Mouse (Mus musculus): ENCODE results near the gene Vwa5b2. TPM values are rescaled to one million over a fixed set of nuclear protein-coding genes. Genes with fewer than 3 reads are reported as not detected.

The Vwa5b2 gene
- total and polyA plus RNA-seq, 2 experiments from 2014 or later: 32.6 to 49.9 TPM

GRCm38 (mm10) chr16:20629731-20630634 lies 40.7 kb downstream of the Vwa5b2 start, which contains the start of gene Ece2:
TSS of gene Ece2 (plus strand) at chr16:20629828.
- peak within 1 kb of the TSS; percentile 61 for H3K4me3 ChIP-seq (ENCODE audit: low read length)
- H3K9ac ChIP-seq (replicated peaks; ENCODE audit: low read length): peak within 1 kb of the TSS; percentile 74
- DNase-seq (ENCODE audit: low spot score): peak; percentile 68
- H3K27ac ChIP-seq: peak within 1 kb of the TSS; percentile 85
- 4% methylated on average over 54 of the region's 54 CpGs for WGBS
- no peaks in the 10 kb centered on the region for H3K9me3 ChIP-seq (ENCODE audit: low read length)
- no peak for TF ChIP-seq CTCF (IDR thresholded peaks at IDR 0.05; ENCODE audit: low read depth)
- no peaks in the 10 kb centered on the region for H3K27me3 ChIP-seq (ENCODE audit: insufficient read depth, low read length)
- no peaks in the 10 kb centered on the region; the same call in 1 of the 2 replicates for H3K36me3 ChIP-seq (ENCODE audit: insufficient read depth, low read length)
- H3K4me2 ChIP-seq (ENCODE audit: low read depth, low read length): peak within 1 kb of the TSS; percentile 79
- H3K4me1 ChIP-seq (ENCODE audit: insufficient read depth, low read length): peaks cover 6% of the 10 kb centered on the region; the same call in 1 of the 2 replicates
- peak; percentile 66 for ATAC-seq

GRCm38 (mm10) chr16:20637410-20637809 lies 48.1 kb downstream of the Vwa5b2 start:
- no peaks in the 10 kb centered on the region for H3K9me3 ChIP-seq (ENCODE audit: low read length)
- H3K27ac ChIP-seq: no peak overlapping the region
- DNase-seq (ENCODE audit: low spot score) (no peak), ATAC-seq (no peak)
- 84% methylated on average over 8 of the region's 8 CpGs for WGBS
- no peaks in the 10 kb centered on the region; the same call in 1 of the 2 replicates for H3K36me3 ChIP-seq (ENCODE audit: insufficient read depth, low read length)
- no peak for TF ChIP-seq CTCF (IDR thresholded peaks at IDR 0.05; ENCODE audit: low read depth)
- no peak overlapping the region for H3K9ac ChIP-seq (replicated peaks; ENCODE audit: low read length)
- no peaks in the 10 kb centered on the region for H3K4me1 ChIP-seq (ENCODE audit: insufficient read depth, low read length)
- H3K27me3 ChIP-seq (ENCODE audit: insufficient read depth, low read length): no peaks in the 10 kb centered on the region
- H3K4me3 ChIP-seq (ENCODE audit: low read length): no peak overlapping the region
- H3K4me2 ChIP-seq (ENCODE audit: low read depth, low read length): no peak overlapping the region

- no peak for TF ChIP-seq CTCF (IDR thresholded peaks at IDR 0.05; ENCODE audit: low read depth)
- Histone ChIP-seq H3K9me3 (ENCODE audit: low read length) (no peaks in the 10 kb centered on the region), H3K36me3 (ENCODE audit: insufficient read depth, low read length) (peaks cover 4% of the 10 kb centered on the region), H3K4me1 (ENCODE audit: insufficient read depth, low read length) (no peaks in the 10 kb centered on the region), H3K4me3 (ENCODE audit: low read length) (no peak overlapping the region), H3K4me2 (ENCODE audit: low read depth, low read length) (0 out of 2 replicates have a peak overlapping the region, but pooled peaks have one; percentile 11), H3K27me3 (ENCODE audit: insufficient read depth, low read length) (no peaks in the 10 kb centered on the region), H3K27ac (peak overlapping the region; percentile 51; the same call in 1 of the 2 replicates), H3K9ac (replicated peaks; ENCODE audit: low read length) (no peak overlapping the region)
- whole genome bisulfite sequencing: 30% methylated on average over 8 of the region's 8 CpGs
- ATAC-seq (peak; percentile 58; the same call in 1 of the 2 replicates), DNase-seq (ENCODE audit: low spot score) (peak; percentile 72)
Measured at GRCm38 (mm10) chr16:20638367-20638766, 49.1 kb downstream of the Vwa5b2 start.

- Histone ChIP-seq H3K27ac (no peak overlapping the region), H3K36me3 (ENCODE audit: insufficient read depth, low read length) (peaks cover 23% of the 10 kb centered on the region), H3K9ac (replicated peaks; ENCODE audit: low read length) (no peak overlapping the region), H3K4me1 (ENCODE audit: insufficient read depth, low read length) (no peaks in the 10 kb centered on the region), H3K4me3 (ENCODE audit: low read length) (no peak overlapping the region), H3K9me3 (ENCODE audit: low read length) (no peaks in the 10 kb centered on the region), H3K4me2 (ENCODE audit: low read depth, low read length) (no peak overlapping the region), H3K27me3 (ENCODE audit: insufficient read depth, low read length) (no peaks in the 10 kb centered on the region)
- WGBS: 2% methylated on average over 8 of the region's 8 CpGs
- DNase-seq (ENCODE audit: low spot score) (peak; percentile 86), ATAC-seq (peak; percentile 66)
- peak; percentile 85 for TF ChIP-seq CTCF (IDR thresholded peaks at IDR 0.05; ENCODE audit: low read depth)
Measured at GRCm38 (mm10) chr16:20642161-20642560, 52.9 kb downstream of the Vwa5b2 start.

GRCm38 (mm10) chr16:20643911-20644310 lies 54.6 kb downstream of the Vwa5b2 start:
- Histone ChIP-seq H3K27me3 (ENCODE audit: insufficient read depth, low read length) (no peaks in the 10 kb centered on the region), H3K4me3 (ENCODE audit: low read length) (no peak overlapping the region), H3K4me1 (ENCODE audit: insufficient read depth, low read length) (no peaks in the 10 kb centered on the region), H3K4me2 (ENCODE audit: low read depth, low read length) (no peak overlapping the region), H3K9me3 (ENCODE audit: low read length) (no peaks in the 10 kb centered on the region), H3K27ac (no peak overlapping the region), H3K9ac (replicated peaks; ENCODE audit: low read length) (no peak overlapping the region), H3K36me3 (ENCODE audit: insufficient read depth, low read length) (peaks cover 23% of the 10 kb centered on the region)
- DNase-seq (ENCODE audit: low spot score): no peak
- WGBS: 89% methylated on average over 7 of the region's 7 CpGs
- no peak for TF ChIP-seq CTCF (IDR thresholded peaks at IDR 0.05; ENCODE audit: low read depth)
- no peak for ATAC-seq

GRCm38 (mm10) chr16:20651076-20651946 lies 62.0 kb downstream of the Vwa5b2 start, which contains the start of gene Psmd2:
TSS of gene Psmd2 (plus strand) at chr16:20651652.
- Histone ChIP-seq H3K4me1 (ENCODE audit: insufficient read depth, low read length) (0 out of 2 replicates have a peak, but pooled peaks cover 3% of the 10 kb centered on the region), H3K36me3 (ENCODE audit: insufficient read depth, low read length) (peaks cover 7% of the 10 kb centered on the region), H3K27me3 (ENCODE audit: insufficient read depth, low read length) (no peaks in the 10 kb centered on the region), H3K27ac (peak within 1 kb of the TSS; percentile 81; the same call in 1 of the 2 replicates), H3K4me2 (ENCODE audit: low read depth, low read length) (peak within 1 kb of the TSS; percentile 91), H3K9me3 (ENCODE audit: low read length) (no peaks in the 10 kb centered on the region), H3K4me3 (ENCODE audit: low read length) (peak within 1 kb of the TSS; percentile 91), H3K9ac (replicated peaks; ENCODE audit: low read length) (peak within 1 kb of the TSS; percentile 95)
- ATAC-seq (peak; percentile 97), DNase-seq (ENCODE audit: low spot score) (peak; percentile 97)
- TF ChIP-seq CTCF (IDR thresholded peaks at IDR 0.05; ENCODE audit: low read depth): no peak; the same call in 1 of the 2 replicates
- 2% methylated on average over 46 of the region's 46 CpGs for WGBS
